Mouse (Mus musculus) forebrain, embryonic 11.5 days (tissue): ENCODE data around the gene Ptprn2. TPM values are rescaled to one million over a fixed set of nuclear protein-coding genes. Genes with fewer than 3 reads are reported as not detected.

ENCODE experiments used
- ATAC-seq: fragments of 200-750 bp; cut with Nextera tagmentation; replicated peaks from 2 replicates; pipeline ENCODE4 v1.8.0; 2017; ENCODE audit warnings: moderate TSS enrichment; ENCODE audit not compliant: low FRiP score
- DNase-seq: peaks from one replicate; pipeline ENCODE4 v3.0.0-alpha.2; 2017; ENCODE audit warnings: low spot score
- H3K27ac ChIP-seq: fragments of 300-500 bp; sonication (generic); 2 replicates; pipeline ENCODE4 v1.5.1; 2014; ENCODE audit warnings: low read depth, low read length
- H3K27me3 ChIP-seq: fragments of 300-500 bp; sonication (generic); 2 replicates; pipeline ENCODE4 v1.6.1; 2014; ENCODE audit warnings: mild to moderate bottlenecking, low read length, mixed read lengths; ENCODE audit not compliant: control insufficient read depth, insufficient read depth
- H3K36me3 ChIP-seq: fragments of 300-500 bp; sonication (generic); 2 replicates; pipeline ENCODE4 v1.6.1; 2014; ENCODE audit warnings: mild to moderate bottlenecking, low read length, moderate library complexity, mixed read lengths; ENCODE audit not compliant: control insufficient read depth, insufficient read depth
- H3K4me1 ChIP-seq: fragments of 300-500 bp; sonication (generic); replicated peaks from 2 replicates; pipeline ENCODE4 v1.6.1; 2014; ENCODE audit warnings: low read length, mixed read lengths; ENCODE audit not compliant: control insufficient read depth, insufficient read depth
- H3K4me2 ChIP-seq: fragments of 300-500 bp; sonication (generic); 2 replicates; pipeline ENCODE4 v1.6.1; 2014; ENCODE audit warnings: low read depth, mild to moderate bottlenecking, low read length, moderate library complexity, mixed read lengths; ENCODE audit not compliant: severe bottlenecking
- H3K4me3 ChIP-seq: fragments of 300-500 bp; sonication (generic); 2 replicates; pipeline ENCODE4 v1.5.1; 2014; ENCODE audit warnings: low read depth, low read length
- H3K9ac ChIP-seq: fragments of 300-500 bp; sonication (generic); 2 replicates; pipeline ENCODE4 v1.6.1; 2014; ENCODE audit warnings: low read length
- H3K9me3 ChIP-seq: fragments of 300-500 bp; sonication (generic); 2 replicates; pipeline ENCODE4 v1.6.1; 2016; ENCODE audit warnings: low read length, mixed read lengths; ENCODE audit not compliant: control insufficient read depth
- WGBS: fragments of 180-500 bp; shearing (Covaris S2); extraction: QIAGEN DNeasy Blood & Tissue Kit; methylation state at CpG from one replicate; pipeline ENCODE4 v1.1.7; 2014; 5-methylcytosine and 5-hydroxymethylcytosine counted together
- polyA plus RNA-seq: library from polyadenylated mRNA; unstranded; fragments of >200 nt; fragmentation: Nextera tagmentation; extraction: Ambion mirVana; gene quantifications from 2 replicates; pipeline ENCODE4 v1.2.1, GENCODE M21; 2014

The Ptprn2 gene
- polyA plus RNA-seq, 1 experiment from 2014 or later = 6.8 TPM

DNA sequence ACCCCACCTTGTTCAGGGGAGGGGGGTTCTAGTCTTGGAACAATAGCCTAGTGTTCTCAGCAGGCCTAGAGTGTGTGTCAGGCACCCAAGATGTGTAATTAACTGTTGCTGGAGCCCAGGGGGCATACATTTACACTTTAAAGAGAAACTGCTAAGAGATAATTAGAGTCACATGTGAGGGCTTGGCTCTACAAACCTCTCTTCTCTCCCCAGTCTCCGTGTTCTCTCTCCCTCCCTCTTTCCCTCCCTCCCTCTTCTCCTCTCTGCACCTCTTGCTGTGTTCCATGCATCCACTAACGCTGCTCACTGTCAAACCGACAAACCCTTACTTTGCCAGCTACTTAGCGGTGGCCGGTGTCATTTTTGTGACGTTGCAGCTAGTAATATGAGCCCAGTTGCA is 764.9 kb downstream of the Ptprn2 start:
- Histone ChIP-seq H3K4me1 (peaks cover 34% of the 10 kb centered on the region), H3K27ac (peak overlapping the region; percentile 14; the same call in 1 of the 2 replicates), H3K36me3 (no peaks in the 10 kb centered on the region; the same call in 1 of the 2 replicates), H3K9ac (no peak overlapping the region), H3K4me3 (no peak overlapping the region), H3K27me3 (no peaks in the 10 kb centered on the region), H3K9me3 (no peaks in the 10 kb centered on the region), H3K4me2 (no peak overlapping the region)
- 9% methylated on average over 6 of the region's 6 CpGs for WGBS
- ATAC-seq = peak; percentile 45
- DNase-seq = no peak

DNA sequence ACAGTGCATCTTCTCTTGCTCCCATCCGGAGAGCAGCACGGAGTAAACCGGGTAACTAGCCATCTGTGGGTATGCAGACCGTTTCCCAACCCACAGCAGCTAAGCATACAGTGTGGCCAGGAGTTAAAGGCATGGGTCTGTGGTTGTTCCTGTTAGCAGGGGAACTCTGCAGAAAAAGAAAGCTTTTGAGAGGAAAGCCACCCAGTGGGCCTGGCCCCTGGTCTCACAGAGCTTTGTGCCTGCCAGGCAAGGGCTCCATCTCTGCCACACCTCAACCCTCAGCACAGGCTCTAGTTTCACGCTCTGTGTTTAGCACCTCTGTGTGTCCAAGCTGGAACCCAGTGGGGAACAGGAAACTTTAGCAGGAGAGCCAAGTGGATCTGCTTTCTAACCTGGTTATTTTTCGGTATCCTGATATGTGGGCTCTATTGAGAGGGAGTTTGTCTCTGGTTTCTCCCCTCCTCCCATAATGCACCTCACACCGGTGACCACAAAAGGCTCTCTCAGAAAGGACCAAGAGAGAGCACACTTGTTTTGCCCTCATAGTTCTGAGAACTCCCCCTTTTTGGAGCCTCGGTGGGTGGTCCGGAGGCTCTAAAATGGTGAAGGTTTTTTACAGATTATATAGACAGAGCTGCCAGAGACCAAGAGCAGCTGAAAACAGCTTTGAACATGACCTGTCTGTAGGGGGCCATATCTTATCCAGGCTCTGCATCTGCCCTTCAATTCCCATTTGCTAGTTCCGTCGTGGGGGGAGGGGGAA is 766.3 kb downstream of the Ptprn2 start:
- Histone ChIP-seq H3K36me3 (no peaks in the 10 kb centered on the region; the same call in 1 of the 2 replicates), H3K27me3 (no peaks in the 10 kb centered on the region), H3K9ac (0 out of 2 replicates have a peak overlapping the region, but pooled peaks have one; percentile 6), H3K27ac (peak overlapping the region; percentile 68), H3K4me3 (no peak overlapping the region), H3K4me2 (no peak overlapping the region), H3K9me3 (no peaks in the 10 kb centered on the region), H3K4me1 (peaks cover 41% of the 10 kb centered on the region)
- 33% methylated on average over 11 of the region's 11 CpGs for WGBS
- DNase-seq (peak; percentile 59), ATAC-seq (peak; percentile 49)

DNA sequence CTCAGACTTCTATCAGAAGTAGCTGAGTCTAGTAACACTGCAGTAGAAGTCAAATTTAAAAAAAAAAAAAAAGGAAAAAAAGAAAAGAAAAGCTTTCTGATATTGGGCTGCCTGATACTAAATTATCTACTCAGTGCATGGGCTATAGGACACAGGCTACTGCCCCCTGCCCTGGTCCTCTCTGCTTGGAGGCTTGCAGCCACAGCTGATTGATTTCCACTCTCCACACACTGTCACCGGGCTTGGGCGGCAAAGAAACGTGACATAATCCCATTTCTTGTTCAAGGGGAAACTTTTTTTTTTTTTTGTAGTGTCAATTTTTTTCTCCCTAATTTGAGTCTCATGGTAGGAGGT is 766.9 kb downstream of the Ptprn2 start:
- Histone ChIP-seq H3K4me2 (no peak overlapping the region), H3K4me3 (no peak overlapping the region), H3K9me3 (no peaks in the 10 kb centered on the region), H3K36me3 (no peaks in the 10 kb centered on the region; the same call in 1 of the 2 replicates), H3K9ac (no peak overlapping the region), H3K27ac (peak overlapping the region; percentile 68; the same call in 1 of the 2 replicates), H3K4me1 (peaks cover 46% of the 10 kb centered on the region), H3K27me3 (no peaks in the 10 kb centered on the region)
- ATAC-seq = no peak
- DNase-seq = no peak
- 9% methylated on average over 3 of the region's 3 CpGs for WGBS

DNA sequence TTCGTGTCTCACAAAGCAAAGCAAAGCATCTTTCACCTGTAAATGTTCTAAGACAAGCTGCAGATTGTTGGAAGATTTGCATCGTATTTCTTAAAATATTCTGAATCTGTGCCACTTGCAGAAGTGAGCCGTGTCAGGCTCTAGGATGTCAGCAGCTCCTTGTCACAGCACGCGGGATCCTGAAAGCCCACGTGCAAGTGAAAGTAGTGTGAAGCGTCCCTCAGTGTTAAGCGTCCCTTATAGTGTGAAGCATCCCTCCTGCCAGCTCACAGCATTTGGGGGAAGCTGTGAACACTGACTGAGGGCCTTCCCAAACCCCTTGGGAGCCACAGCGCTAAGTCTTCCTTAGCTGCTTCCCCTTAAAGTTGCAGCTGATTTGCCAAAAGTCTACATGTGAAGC is 768.8 kb downstream of the Ptprn2 start:
- H3K27me3 ChIP-seq = no peaks in the 10 kb centered on the region
- 79% methylated on average over 9 of the region's 9 CpGs for WGBS
- no peaks in the 10 kb centered on the region for H3K9me3 ChIP-seq
- no peak overlapping the region; the same call in 1 of the 2 replicates for H3K27ac ChIP-seq
- peaks cover 49% of the 10 kb centered on the region for H3K4me1 ChIP-seq
- H3K36me3 ChIP-seq = no peaks in the 10 kb centered on the region; the same call in 1 of the 2 replicates
- H3K4me3 ChIP-seq = no peak overlapping the region
- no peak overlapping the region for H3K4me2 ChIP-seq
- H3K9ac ChIP-seq = no peak overlapping the region
- ATAC-seq (no peak), DNase-seq (no peak)

DNA sequence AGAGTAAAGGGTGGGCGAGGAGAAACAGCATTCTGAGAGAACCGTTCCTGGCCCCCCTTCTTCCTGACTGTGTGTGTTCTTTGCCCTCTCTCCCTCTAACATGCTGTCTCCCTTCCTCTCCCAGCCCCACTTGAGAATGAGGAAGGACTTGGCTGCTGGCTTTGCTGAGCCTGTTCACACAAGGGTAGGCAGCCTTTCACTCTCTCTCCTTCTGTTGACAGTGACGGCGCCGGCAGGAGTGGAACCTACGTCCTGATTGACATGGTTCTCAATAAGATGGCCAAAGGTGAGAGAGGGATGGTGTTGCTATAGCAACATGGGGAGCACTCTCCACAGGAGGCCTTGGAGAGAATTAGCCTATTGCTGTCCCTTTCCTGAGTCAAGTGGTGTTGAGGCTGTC is 769.8 kb downstream of the Ptprn2 start:
- peaks cover 45% of the 10 kb centered on the region for H3K4me1 ChIP-seq
- ATAC-seq (no peak), DNase-seq (no peak)
- 31% methylated on average over 6 of the region's 6 CpGs for WGBS
- no peaks in the 10 kb centered on the region for H3K27me3 ChIP-seq
- H3K9me3 ChIP-seq = no peaks in the 10 kb centered on the region
- peak overlapping the region; percentile 81 for H3K27ac ChIP-seq
- H3K9ac ChIP-seq = no peak overlapping the region
- H3K4me2 ChIP-seq = no peak overlapping the region
- no peak overlapping the region for H3K4me3 ChIP-seq
- H3K36me3 ChIP-seq = no peaks in the 10 kb centered on the region; the same call in 1 of the 2 replicates

DNA sequence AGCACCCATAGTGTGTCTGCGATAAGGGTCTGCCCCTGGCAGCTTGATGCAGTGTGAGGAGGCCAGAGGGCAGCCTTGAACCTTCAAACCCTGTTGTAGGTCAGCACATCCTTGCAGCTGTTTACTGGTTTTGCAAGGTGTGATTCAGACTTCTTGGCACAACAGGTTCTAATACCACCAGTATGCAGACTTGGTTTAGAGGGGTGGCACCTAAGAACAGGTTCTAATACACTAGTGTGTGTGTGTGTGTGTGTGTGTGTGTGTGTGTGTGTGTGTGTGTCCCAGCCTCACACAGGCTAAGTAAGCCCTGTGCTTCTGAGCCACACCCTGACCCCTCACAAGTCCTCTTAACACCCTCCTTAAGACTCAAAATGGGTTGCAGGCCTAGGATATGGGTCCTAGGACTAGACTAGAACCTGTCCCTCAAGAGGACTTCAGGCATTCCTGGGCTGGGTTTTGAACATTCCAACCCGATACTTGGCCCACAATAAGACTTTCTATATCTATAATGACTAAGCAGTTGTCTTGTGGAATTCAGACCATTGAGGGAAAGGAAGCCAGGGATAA is 770.3 kb downstream of the Ptprn2 start:
- H3K4me1 ChIP-seq = peaks cover 42% of the 10 kb centered on the region
- no peak overlapping the region for H3K4me3 ChIP-seq
- H3K36me3 ChIP-seq = no peaks in the 10 kb centered on the region; the same call in 1 of the 2 replicates
- no peaks in the 10 kb centered on the region for H3K9me3 ChIP-seq
- DNase-seq (no peak), ATAC-seq (no peak)
- WGBS = 59% methylated on average over 2 of the region's 2 CpGs
- H3K27me3 ChIP-seq = no peaks in the 10 kb centered on the region
- 0 out of 2 replicates have a peak overlapping the region, but pooled peaks have one; percentile 2 for H3K9ac ChIP-seq
- no peak overlapping the region for H3K4me2 ChIP-seq
- peak overlapping the region; percentile 81 for H3K27ac ChIP-seq

DNA sequence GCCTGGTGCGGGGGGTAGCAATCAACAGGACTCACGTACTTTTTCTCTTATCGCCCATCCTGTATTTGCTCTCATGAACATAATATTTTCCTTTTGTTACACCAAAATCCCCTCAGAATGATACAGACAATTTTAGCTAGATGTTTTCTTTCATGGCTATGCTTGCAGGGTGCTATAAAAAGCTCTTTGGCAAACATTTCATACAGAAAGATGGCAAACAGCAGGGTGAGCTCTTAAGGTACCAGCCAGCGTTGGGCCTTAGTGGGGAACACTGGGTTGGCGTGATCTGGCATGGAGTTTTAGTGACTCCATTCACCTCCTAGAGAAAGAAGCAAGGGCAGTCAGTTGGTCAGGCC is 771.3 kb downstream of the Ptprn2 start:
- 19% methylated on average over 5 of the region's 5 CpGs for WGBS
- no peak for ATAC-seq
- Histone ChIP-seq H3K27ac (peak overlapping the region; percentile 97), H3K27me3 (no peaks in the 10 kb centered on the region), H3K36me3 (no peaks in the 10 kb centered on the region; the same call in 1 of the 2 replicates), H3K9me3 (no peaks in the 10 kb centered on the region), H3K9ac (peak overlapping the region; percentile 48), H3K4me2 (no peak overlapping the region), H3K4me1 (peaks cover 35% of the 10 kb centered on the region), H3K4me3 (no peak overlapping the region)
- no peak for DNase-seq

DNA sequence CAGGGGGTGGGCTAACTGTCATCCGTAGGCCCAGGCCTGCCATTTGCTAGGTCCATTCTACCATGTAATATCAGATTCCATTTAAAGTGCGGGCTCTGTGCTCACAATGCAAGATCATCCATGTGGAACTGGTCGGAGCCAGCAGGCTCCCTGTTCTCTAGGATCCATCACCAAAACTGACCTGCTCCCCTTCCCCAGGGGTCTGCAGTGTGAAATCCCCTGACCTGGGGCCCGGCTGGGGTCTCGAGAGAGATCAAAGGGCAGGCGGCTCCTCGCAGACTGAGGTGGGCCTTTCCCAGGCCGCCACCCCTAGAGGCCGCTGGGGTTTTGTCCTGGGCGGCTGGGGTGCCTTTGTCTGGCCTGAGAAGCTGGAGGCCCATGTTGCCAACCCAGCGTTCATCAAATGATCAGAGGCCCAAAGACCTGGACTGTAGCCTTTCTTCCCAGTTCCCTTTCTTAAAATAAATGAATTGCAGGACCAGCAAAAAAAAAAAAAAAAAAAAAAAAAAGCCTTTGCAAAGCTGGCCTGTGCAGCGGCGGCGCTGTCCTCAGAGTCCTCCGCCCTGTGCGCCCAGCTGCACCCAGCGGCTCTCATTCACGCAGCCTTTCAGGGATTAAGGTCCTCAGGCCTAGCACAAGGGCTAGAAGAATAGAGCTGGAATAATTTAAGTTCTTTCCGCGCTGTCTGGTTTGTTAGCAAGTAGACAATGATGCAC is 771.8 kb downstream of the Ptprn2 start:
- DNase-seq (peak; percentile 87), ATAC-seq (peak; percentile 90)
- Histone ChIP-seq H3K9ac (peak overlapping the region; percentile 48), H3K9me3 (no peaks in the 10 kb centered on the region), H3K4me3 (no peak overlapping the region), H3K27me3 (no peaks in the 10 kb centered on the region), H3K4me1 (peaks cover 31% of the 10 kb centered on the region), H3K36me3 (no peaks in the 10 kb centered on the region; the same call in 1 of the 2 replicates), H3K4me2 (peak overlapping the region; percentile 9; the same call in 1 of the 2 replicates), H3K27ac (peak overlapping the region; percentile 97)
- 4% methylated on average over 20 of the region's 20 CpGs for WGBS
